Mouse (Mus musculus) left cerebral cortex, postnatal 4 days (tissue): Measurements from ENCODE around the gene Cst13. TPM values are rescaled to one million over a fixed set of nuclear protein-coding genes. Genes with fewer than 3 reads are reported as not detected.
A peak's percentile ranks its signal among the peaks of the same experiment; 100 is the strongest.
"Not testable (repeated sequence)": the region's sequence is repeated elsewhere in the genome, so short reads cannot be mapped to it uniquely, and the experiment has no call there.

Experiments
- DNase-seq: peaks from one replicate; pipeline ENCODE4 v3.0.0-alpha.2; 2022
- intact Hi-C: fragments of 180-260 bp; cut with DNase I; formaldehyde crosslinking; loops from one replicate; pipeline ENCODE4 v1.15.1; 2025
- total RNA-seq, 2 experiments: library from RNA; stranded (reverse); gene quantifications; 2 replicates each; pipeline ENCODE4 v1.2.3; 2021

Gene Cst13
- total RNA-seq, result under 1 TPM in 1 of 2 experiments, not detected in 1; 0.52 TPM

- DNase-seq, result no peak
- intact Hi-C loops, result no loop called here
Observed at GRCm38 (mm10) chr2:148819909-148820308, at the start of gene Cst13. Gene Cst13, plus strand, starts transcription at chr2:148820081.

DNA sequence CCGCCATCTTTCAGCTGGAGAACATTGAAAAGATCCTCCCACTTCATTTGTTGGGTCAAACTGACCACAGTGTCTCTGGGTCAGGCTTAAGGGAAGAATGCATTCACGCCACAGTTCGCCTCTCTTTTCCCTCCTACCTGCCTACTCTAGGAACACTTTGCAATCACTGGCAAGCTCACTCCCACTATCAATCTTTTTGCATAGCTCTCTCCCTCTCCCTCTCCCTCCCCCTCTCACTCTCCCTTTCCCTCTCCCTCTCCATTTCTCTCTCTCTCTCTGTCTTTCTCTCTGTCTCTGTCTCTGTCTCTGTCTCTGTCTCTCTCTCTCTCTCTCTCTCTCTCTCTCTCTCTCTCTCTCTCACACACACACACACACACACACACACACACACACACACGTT is 48.5 kb upstream of the Cst13 start, which contains the start of gene Cst11:
TSS of gene Cst11 (minus strand) at position 101 of the 400 bp plus-strand sequence.
- not testable (repeated sequence) for DNase-seq

GRCm38 (mm10) chr2:148781709-148782108 is 38.2 kb upstream of the Cst13 start, which contains the start of gene 8030411F24Rik:
Gene 8030411F24Rik, plus strand, starts transcription at chr2:148782009.
- intact Hi-C loops, result no loop called here
- no peak for DNase-seq

More for the DNA sequence above, 48.5 kb upstream of the Cst13 start, which contains the start of gene Cst11:
- intact Hi-C loops, result not testable (repeated sequence)

DNA sequence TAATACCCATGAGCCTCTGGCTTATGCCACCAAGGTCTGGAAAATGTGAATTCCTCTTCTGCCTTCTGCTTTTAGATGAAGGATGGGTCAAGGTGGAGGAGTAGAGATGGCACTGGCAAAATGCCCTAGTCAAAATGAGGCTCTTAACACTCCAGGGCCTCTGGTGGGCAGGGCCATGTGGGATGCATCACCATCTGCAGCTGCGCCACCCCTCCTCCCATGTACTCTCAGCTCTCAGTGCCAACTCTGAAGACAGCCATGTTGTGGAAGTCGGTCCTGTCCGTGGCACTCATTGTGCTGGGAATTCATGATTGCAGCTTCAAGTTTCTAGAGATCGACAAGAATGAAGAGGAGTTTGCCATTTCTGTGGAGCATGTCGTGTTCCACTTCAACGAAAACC is 30.7 kb upstream of the Cst13 start, which contains the start of gene Cst12:
TSS of gene Cst12 (plus strand) at position 220 of the 400 bp plus-strand sequence.
- intact Hi-C loops, result no loop called here
- DNase-seq, result no peak

GRCm38 (mm10) chr2:148798485-148798884 is 21.4 kb upstream of the Cst13 start, which contains the start of gene Cst8:
Gene Cst8, plus strand, starts transcription at chr2:148798785.
- DNase-seq, result no peak
- intact Hi-C loops, result no loop called here

GRCm38 (mm10) chr2:148801491-148801921 is 18.4 kb upstream of the Cst13 start:
- intact Hi-C loops, result no loop called here
- DNase-seq, result peak; percentile 46

GRCm38 (mm10) chr2:148806696-148807095 is 13.2 kb upstream of the Cst13 start:
- DNase-seq, result no peak
- intact Hi-C loops, result no loop called here

DNA sequence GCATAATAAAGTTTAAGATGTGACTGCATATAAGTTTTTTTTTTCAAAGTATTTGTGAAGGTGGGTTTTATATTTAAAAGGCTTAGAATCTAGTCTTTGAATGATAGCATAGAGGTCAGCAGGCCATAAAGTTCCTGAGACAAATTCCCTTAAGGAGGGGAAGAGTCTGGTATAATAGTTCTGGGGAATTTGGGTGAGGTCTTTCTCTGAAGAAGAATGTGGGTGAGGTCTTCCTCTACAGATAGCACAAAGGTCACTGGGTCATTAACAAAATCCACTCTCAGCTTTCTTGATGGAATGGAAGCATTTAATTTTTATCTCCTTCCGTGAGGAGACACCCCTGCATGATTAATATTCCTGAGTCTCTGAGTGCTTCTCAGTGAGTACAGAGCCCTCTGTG is 6.1 kb downstream of the Cst13 start:
- DNase-seq, result no peak
- intact Hi-C loops, result no loop called here

- no peak for DNase-seq
- intact Hi-C loops, result no loop called here
Observed at GRCm38 (mm10) chr2:148834912-148835311, 15.0 kb downstream of the Cst13 start, which contains the start of gene Cst9. Gene Cst9, plus strand, starts transcription at chr2:148835147.

GRCm38 (mm10) chr2:148838075-148838777 is 18.3 kb downstream of the Cst13 start:
- no peak for DNase-seq
- intact Hi-C loops, result no loop called here

- DNase-seq, result no peak
- intact Hi-C loops, result no loop called here
Observed at GRCm38 (mm10) chr2:148839224-148839623, 19.3 kb downstream of the Cst13 start.

- intact Hi-C loops, result loop anchor here (2.0 kb wide), 1 partner anchor 51 kb away; no protein-coding TSS in a partner anchor
- DNase-seq, result peak; percentile 58
Observed at GRCm38 (mm10) chr2:148851116-148851906, 31.4 kb downstream of the Cst13 start.

DNA sequence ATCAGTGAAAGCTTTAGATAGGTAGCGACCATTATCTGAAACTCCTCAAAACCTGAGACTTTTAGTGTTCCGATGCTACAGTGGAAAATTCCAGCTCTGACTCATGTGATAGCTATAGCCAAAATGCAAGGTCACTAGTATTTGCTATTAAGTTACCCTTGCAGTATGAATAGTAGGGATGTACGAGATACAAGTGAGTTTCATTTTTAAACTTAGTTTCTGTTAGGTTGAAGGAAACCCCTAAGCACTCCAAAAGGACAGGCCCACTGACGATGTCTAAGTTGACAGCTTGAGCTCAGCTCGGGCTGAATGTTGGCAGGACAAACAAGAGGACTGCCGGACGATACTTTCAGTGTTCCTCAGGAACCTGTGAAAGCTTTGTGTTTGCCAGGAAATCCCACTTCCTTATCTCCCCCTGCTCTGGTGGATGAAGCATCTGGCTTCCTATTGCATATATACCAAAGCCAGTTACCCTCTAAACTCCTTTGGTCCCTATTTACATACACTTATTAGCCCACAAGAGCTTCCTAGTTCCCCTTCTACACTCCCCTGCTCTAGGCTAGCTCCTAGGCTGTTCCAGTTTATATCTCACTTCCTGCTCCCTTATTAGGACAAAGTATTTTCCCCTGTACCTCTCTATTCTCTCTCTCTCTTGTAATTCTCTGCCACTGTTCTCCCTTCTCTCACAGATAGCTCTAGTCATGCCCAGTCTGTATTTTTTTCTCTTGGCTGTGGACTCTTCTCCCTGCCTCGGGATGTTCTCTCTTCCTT is 36.9 kb downstream of the Cst13 start:
- DNase-seq, result no peak
- intact Hi-C loops, result no loop called here

DNA sequence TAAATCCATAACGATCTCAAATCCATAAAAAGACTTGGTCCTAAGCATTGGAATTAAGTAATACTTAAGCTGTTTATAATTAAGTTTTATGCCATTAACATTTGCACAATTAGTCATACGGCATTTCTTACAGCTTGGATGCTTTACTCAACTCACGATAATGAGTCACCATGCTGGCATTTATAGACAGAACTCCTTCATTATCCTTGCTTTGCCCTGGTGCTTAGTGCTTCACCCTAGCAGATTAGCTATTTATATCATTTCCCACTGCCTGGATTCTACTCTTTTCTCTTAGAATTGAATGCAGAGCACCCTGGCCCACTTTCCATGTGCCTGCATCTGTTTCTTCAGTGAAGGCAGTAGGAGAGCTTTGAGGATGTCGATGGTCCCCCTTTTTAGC is 37.6 kb downstream of the Cst13 start:
- DNase-seq, result no peak
- intact Hi-C loops, result no loop called here

DNA sequence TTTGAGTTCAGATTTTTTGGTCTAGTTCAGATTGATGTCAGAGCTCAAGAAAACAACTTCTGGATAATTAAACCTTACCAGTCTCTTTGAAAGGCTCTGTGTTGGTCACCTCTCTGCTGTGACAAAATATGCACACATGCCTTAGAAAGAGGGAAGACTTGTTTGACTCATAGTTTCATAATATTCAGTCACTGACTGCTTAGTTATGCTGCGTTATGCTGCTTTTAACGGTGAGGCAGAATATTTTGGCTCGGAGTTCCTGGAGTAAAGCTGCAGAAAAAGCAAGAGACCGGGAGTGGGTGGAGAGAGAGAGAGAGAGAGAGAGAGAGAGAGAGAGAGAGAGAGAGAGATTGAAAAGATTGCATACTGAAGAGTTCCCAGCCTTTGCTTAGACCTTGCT is 41.1 kb downstream of the Cst13 start:
- no peak for DNase-seq

DNA sequence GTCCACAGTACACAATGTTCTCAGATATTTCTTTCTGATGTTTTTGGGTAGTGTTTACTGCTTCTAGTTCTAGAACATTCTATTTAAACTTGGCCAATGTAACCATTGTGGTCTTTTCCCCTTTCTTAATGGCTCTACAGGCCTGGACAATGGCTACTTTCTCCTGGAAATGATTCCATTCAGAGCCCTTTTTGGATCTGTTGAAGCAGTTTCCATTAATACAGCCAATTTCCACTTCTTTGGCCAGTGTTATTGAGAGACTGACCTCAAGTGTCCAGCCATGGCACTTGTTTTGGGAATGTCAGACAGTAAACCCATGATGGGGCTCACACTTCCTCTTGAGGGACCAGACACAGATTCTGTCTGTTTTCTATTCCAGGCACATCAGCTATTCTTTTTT is 41.8 kb downstream of the Cst13 start:
- DNase-seq, result no peak
- intact Hi-C loops, result no loop called here

More for the DNA sequence above, 41.1 kb downstream of the Cst13 start:
- intact Hi-C loops, result no loop called here

GRCm38 (mm10) chr2:148864966-148865365 is 45.1 kb downstream of the Cst13 start, which contains the start of gene 9230104L09Rik:
Gene 9230104L09Rik, minus strand, starts transcription at chr2:148865038.
- no peak for DNase-seq
- intact Hi-C loops, result no loop called here

GRCm38 (mm10) chr2:148868959-148869358 is 49.1 kb downstream of the Cst13 start:
- intact Hi-C loops, result no loop called here
- DNase-seq, result no peak

GRCm38 (mm10) chr2:148870526-148870925 is 50.6 kb downstream of the Cst13 start:
- DNase-seq, result no peak
- intact Hi-C loops, result no loop called here

GRCm38 (mm10) chr2:148872860-148873259 is 53.0 kb downstream of the Cst13 start:
- intact Hi-C loops, result no loop called here
- no peak for DNase-seq

- intact Hi-C loops, result no loop called here
- no peak for DNase-seq
Observed at GRCm38 (mm10) chr2:148874224-148874616, 54.3 kb downstream of the Cst13 start.
